Mouse (Mus musculus) retina, adult 2 months (tissue): Measurements from ENCODE around the gene Snrk.
A peak's percentile ranks its signal among the peaks of the same experiment; 100 is the strongest.

ENCODE experiments used
- DNase-seq: peaks from one replicate; pipeline ENCODE4 v3.0.0-alpha.2; 2012; ENCODE audit warnings: low read depth, low spot score

The Snrk gene

GRCm38 (mm10) chr9:122117112-122117616 is at the start of gene Snrk:
TSS of gene Snrk (plus strand) at chr9:122117266.
- peak; percentile 85 for DNase-seq

GRCm38 (mm10) chr9:122067654-122068053 is 49.4 kb upstream of the Snrk start:
- no peak for DNase-seq

DNA sequence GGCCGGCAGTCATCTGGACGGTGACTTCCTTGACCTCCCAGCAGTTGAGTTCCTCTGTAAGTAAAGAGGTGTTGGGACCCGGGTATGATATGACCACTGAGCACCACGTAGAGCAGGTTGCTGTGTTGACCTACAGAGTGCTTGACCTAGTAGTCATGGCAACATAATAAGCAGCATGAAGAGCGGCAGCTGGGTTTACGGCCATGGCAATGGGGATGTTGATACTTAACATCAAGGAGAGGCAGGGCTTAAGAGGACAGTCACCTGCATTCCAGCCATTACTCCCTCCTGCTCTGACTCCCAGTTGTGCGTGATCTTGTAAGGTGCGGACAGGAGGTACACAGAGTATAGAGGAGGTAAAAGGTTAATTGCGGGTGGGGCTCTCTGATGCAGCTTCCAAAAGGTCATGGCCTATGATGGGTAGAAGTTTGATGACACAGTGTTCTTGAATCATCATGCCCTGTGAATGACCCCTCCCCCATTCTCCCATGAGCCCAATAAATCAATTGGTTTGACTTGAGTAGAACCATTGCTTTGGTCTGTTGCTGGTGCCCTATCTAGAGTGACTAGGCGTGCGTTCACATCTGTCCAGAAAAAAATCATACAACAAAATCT is 47.4 kb upstream of the Snrk start:
- no peak for DNase-seq

GRCm38 (mm10) chr9:122073980-122074379 is 43.1 kb upstream of the Snrk start:
- DNase-seq: no peak

- no peak for DNase-seq
These were observed 42.5 kb upstream of the Snrk start for GRCm38 (mm10) chr9:122074575-122074974.

GRCm38 (mm10) chr9:122078456-122078855 is 38.6 kb upstream of the Snrk start:
- DNase-seq: no peak

DNA sequence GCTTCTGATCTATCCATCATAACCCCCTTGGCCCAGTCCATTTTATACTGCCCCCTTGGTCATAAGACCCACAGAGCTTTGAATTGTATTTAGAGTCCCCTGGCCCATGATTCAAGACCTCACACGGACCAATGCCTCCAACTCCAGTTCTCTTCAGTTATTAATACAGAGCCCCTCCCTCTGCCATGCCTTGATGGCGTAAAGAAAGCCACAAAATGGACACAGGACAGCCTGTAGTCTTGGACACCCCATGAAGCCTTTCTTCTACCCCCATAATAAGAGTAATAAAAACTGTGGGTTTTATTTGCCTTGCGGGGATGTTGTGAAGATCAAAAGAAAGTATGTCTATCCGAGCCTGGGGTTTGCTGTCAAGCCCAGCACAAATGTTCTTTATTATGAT is 33.4 kb upstream of the Snrk start:
- DNase-seq: no peak

DNA sequence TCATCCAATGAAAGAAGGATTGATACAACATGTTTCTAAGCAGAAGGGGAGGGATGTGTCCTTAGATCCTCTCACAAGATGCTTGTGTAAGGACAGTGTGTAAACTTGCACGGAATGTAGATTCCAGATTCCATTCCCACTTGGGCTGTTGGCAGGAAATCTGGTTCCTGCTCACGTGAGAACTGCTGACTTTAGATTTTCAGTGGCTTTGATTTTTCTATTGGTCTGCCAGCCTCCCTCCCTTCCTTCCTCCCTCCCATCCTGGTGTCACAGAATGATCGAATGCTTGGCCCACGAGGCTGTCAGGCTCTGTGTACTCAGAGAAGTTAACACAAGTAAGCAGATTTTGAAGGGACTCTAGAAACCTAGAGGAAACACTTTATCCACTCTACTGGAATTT is 32.9 kb upstream of the Snrk start:
- DNase-seq: no peak

- no peak for DNase-seq
These were observed 32.4 kb upstream of the Snrk start for GRCm38 (mm10) chr9:122084636-122085035.

- DNase-seq: no peak
These were observed 32.0 kb upstream of the Snrk start for GRCm38 (mm10) chr9:122085055-122085454.

DNA sequence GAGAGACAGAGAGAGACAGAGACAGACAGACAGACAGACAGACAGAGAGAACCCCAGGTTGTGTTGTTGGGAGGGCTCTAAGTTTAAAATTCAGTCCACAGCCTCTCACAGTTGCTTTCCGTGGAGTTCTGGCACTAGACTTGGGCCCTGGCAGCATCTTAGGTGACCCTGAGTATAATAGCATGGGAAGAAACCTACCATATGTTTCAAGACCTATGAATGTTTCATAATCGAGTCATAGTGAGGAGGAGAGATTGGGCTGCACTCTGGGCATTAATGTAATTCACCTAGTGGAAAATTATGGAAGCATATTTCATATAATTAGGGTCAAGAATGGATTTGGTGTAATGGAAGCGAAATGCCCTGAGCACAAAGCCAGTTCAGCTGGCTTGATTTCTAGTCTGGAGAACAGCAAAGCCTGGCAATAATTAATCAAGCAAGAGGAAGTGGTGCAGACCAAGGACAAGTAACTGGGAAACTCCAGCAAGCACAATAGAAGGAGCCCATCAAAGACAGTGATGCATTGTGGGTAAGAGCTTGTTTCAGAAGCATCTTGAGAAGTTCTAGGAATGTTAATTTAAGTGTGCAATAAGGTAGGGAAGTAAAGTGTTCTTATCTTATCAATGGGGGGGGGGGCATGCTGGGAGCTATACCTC is 31.4 kb upstream of the Snrk start:
- DNase-seq: no peak

DNA sequence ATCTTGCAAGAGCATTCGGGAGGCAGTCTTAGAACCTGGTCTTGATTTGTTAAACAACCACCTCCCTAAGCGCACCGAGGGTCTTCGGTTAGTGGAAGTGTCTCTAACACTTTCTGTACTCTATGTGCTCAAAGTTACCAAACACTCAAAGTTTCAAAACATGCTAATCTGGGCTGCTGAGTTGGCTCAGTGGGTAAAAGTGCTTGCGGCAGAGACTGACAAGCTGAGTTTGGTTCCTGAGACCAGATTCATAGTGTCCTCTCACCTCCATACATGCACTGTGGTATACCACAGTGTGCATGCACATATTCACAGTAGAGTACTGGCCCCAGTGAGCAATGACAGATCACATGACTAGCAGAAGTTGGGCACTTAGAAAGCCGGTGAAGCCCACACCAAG is 30.0 kb upstream of the Snrk start:
- no peak for DNase-seq

GRCm38 (mm10) chr9:122091171-122091570 is 25.9 kb upstream of the Snrk start:
- no peak for DNase-seq

DNA sequence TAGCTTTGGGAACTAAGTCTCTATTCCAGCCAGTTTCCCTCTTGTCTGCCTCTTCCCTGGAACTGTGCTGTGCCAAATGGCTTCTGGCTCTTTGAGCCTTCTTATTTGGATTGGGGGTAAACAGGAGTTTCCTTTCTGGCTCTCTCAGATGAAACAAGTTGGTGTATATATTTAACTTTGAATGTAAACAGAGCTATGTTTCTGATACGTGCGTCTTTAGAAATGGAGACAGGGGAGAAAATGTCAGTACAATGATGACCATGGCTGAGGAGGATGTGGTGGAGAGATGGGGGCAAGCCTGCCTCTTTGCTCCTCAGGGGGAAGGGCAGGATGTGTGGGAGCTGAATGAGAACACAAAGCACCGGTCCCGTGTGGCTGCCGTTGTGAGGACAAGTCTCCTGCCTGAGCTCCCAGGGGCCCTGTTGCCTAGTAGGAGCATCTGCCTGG is 25.3 kb upstream of the Snrk start:
- DNase-seq: no peak

DNA sequence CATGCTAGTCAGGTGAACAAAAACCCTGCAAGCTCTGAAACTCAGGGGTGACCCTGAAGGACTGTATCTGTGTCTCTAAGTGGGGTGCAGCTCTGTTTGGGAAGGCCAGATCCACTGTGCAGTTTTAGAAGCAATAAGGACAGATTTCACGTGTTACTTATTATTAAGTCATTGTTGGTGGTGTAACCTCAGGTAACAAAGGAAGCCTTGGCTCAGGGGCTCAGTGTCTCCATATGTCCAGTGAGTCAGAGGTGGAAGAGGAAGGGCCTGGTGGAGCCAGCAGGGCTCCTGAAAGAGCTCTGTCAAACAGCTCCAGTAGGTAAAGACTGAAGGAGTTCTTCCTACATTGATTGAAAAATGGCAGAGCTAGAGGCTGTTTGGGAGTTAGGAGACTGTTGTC is 22.9 kb upstream of the Snrk start:
- DNase-seq: no peak

GRCm38 (mm10) chr9:122096822-122097511 is 20.1 kb upstream of the Snrk start:
- no peak for DNase-seq

DNA sequence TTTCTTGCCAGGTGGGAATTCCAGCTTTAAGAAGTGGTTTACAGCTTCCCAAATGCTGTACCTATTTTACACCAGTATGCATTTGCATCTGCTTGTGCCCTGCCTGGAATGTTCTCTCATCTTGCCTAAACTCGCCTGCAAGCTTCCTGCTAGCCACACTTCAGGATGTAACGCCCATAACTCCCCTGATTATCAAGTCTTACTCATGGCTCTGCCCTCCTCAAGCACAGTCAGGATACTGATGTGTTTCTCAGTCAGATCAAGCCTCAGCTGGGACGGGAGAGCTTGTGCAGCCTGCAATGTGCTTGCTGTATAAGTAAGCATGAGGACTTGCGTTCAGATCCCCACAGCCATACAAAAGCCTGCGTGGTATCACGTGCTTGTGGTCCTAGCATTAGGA is 19.5 kb upstream of the Snrk start:
- no peak for DNase-seq

DNA sequence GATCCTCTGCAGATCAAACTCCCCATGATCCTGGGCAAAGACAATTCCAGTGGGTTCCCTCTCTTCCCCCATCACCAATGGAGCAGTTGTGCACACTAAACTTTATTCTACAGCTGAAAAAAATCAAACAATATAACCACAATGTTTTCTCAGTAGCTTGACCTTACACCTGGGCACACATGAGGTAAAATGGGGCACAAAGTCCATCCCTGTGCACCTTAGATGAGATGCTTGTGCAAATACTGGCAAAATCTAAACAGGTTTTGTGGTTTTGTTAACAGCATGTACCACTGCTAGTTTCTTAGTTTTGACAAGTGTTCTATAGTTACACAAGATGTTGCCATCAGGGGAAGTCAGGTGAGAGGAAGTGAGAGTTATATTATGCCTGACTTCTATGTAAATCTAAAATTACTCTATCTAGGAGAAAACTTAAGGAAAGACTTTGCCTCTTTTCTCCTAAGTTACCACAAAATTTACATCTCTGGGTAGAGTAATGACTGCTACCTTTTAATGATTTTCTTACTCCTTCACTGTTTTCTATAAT is 16.4 kb upstream of the Snrk start:
- no peak for DNase-seq

DNA sequence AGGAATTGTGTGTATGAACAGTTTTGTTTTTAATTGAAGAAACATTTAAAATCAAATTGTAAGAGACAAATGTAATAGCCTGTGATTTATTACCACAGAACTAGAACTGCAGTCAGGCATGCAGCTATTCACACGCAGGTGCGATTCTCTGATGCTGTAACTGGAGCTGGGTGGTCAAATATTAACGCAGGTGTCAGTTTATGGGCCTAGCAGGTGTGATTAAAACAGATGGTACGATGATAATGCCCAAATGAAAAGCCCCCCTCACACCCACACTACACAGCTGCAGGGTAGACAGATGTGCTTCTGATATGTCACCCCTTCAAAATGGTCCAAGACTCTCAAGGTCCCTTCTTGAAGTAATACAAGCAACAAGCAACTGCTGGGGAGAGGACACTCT is 15.9 kb upstream of the Snrk start:
- no peak for DNase-seq

DNA sequence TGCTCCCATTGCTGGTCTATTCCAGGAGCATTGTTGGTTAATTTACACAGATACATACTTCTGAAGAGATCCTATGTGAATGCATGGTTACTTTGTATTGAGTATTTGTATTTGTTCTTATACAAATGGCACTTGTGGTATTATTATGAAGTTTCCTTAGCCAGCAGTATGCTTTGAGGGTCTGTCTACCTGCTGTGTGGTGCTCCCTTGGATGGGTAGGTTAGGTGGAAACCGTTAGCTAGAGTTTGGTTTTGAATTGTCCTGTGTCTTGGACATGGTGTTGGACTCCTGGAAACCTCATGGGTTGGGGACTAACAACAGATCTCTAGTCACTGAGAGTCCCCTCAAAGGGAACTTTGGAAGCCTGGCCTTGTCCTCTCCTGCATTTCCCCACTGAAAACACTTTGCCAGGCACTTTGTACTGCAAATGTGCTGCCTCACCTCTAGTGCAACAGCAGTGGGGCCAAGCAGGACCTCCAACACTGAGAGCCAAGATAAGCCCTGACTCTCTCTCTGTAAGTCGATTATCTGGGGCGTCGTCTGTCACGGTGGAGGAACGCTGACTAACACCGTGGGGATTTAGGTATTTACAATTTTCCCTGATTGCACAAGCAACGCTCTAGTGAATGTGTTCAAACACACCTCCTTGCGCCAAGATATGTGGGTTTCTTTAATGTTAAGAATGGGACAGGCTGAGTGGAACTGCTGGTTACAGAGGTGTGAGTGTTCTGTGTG is 13.3 kb upstream of the Snrk start:
- DNase-seq: peak; percentile 51

- DNase-seq: no peak
These were observed 12.7 kb upstream of the Snrk start for GRCm38 (mm10) chr9:122104285-122104829.
